Mouse (Mus musculus) heart, embryonic 14.5 days (tissue): ENCODE measurements around the gene Hsd11b2. TPM values are rescaled to one million over a fixed set of nuclear protein-coding genes. Genes with fewer than 3 reads are reported as not detected.

Source experiments
- ATAC-seq: fragments of 200-750 bp; cut with Nextera tagmentation; 2 replicates; pipeline ENCODE4 v1.8.0; 2017; ENCODE audit warnings: low read depth, moderate TSS enrichment; ENCODE audit not compliant: insufficient number of reproducible peaks, insufficient read depth, low FRiP score
- H3K27ac ChIP-seq, 2 experiments: fragments of 200-500 bp in 1 of 2; fragments of 300-500 bp in 1 of 2; sonication (generic) in 1 of 2; replicated peaks in 1 of 2; 2 replicates each; pipeline ENCODE4 v1.5.1; 2012 to 2014; ENCODE audit warnings: low read depth in 2 of 2, low read length in 2 of 2, control low read depth in 1 of 2, mild to moderate bottlenecking in 1 of 2, mixed read lengths in 1 of 2; ENCODE audit not compliant: control insufficient read depth in 1 of 2, insufficient read depth in 1 of 2
- H3K27me3 ChIP-seq: fragments of 300-500 bp; sonication (generic); 2 replicates; pipeline ENCODE4 v1.6.1; 2014; ENCODE audit warnings: mild to moderate bottlenecking, low read length, control low read depth; ENCODE audit not compliant: control insufficient read depth, insufficient read depth
- H3K36me3 ChIP-seq: fragments of 300-500 bp; sonication (generic); 2 replicates; pipeline ENCODE4 v1.6.1; 2014; ENCODE audit warnings: mild to moderate bottlenecking, control low read depth, low read length, mixed read lengths; ENCODE audit not compliant: control insufficient read depth, insufficient read depth
- H3K4me1 ChIP-seq, 2 experiments: fragments of 200-500 bp in 1 of 2; fragments of 300-500 bp in 1 of 2; sonication (generic) in 1 of 2; 2 replicates each; pipeline ENCODE4 v1.6.1; 2012 to 2014; ENCODE audit warnings: low read length in 2 of 2, control low read depth in 1 of 2, mixed read lengths in 1 of 2; ENCODE audit not compliant: control insufficient read depth in 2 of 2, insufficient read depth in 2 of 2
- H3K4me2 ChIP-seq: fragments of 300-500 bp; sonication (generic); 2 replicates; pipeline ENCODE4 v1.6.1; 2014; ENCODE audit warnings: mild to moderate bottlenecking, low read length
- H3K4me3 ChIP-seq, 2 experiments: fragments of 200-500 bp in 1 of 2; fragments of 300-500 bp in 1 of 2; sonication (generic) in 1 of 2; 2 replicates each; pipeline ENCODE4 v1.5.1; 2012 to 2014; ENCODE audit warnings: low read length in 2 of 2, mild to moderate bottlenecking in 2 of 2, control low read depth in 1 of 2, low read depth in 1 of 2, moderate library complexity in 1 of 2; ENCODE audit not compliant: control insufficient read depth in 1 of 2, insufficient read depth in 1 of 2
- H3K9ac ChIP-seq: fragments of 300-500 bp; sonication (generic); 2 replicates; pipeline ENCODE4 v1.6.1; 2014; ENCODE audit warnings: mild to moderate bottlenecking, low read length
- H3K9me3 ChIP-seq: fragments of 300-500 bp; sonication (generic); 2 replicates; pipeline ENCODE4 v1.6.1; 2016; ENCODE audit warnings: low read length, control low read depth; ENCODE audit not compliant: control insufficient read depth
- WGBS: fragments of 180-500 bp; shearing (Covaris S2); extraction: QIAGEN DNeasy Blood & Tissue Kit; methylation state at CpG from one replicate; pipeline ENCODE4 v1.1.7; 2014; 5-methylcytosine and 5-hydroxymethylcytosine counted together
- polyA plus RNA-seq: library from polyadenylated mRNA; unstranded; fragments of >200 nt; fragmentation: Nextera tagmentation; extraction: Ambion mirVana; gene quantifications from 2 replicates; pipeline ENCODE4 v1.2.1, GENCODE M21; 2014

Hsd11b2 gene
- polyA plus RNA-seq, 1 experiment from 2014 or later, result 0.59 TPM

DNA sequence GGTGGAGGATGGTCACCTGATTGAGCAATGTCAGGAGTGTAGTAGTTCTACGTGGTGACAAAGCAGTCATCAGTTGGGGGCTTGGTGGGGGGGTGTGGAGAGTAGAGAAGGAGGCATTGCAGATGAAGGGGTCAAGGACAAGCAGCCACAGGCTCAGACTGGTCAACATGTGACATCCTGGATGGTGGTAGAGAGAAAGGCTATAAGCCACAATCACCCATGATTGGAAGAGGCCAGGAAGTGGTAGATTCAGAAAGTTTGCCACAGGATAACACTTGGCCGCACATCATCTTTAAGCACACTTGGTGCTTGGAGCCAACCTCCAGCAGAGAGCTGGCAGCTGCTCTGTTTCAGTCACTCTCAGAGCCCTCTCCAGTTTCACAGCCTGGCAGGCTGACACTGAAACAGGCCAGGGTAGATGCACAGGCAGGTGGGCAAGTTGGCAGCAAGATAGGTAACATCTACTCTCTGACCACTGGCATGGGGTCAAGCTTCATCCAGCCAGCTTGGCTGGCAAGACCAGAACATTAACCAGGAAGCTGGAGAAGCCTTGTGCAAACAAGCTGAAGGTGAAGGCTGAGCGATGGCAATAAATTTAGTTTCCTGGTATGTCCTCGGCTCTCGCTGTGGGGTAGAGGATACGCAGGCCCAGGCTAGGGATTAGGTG is 18.6 kb downstream of the Hsd11b2 start:
- H3K9me3 ChIP-seq, result no peaks in the 10 kb centered on the region
- no peak overlapping the region for H3K9ac ChIP-seq
- H3K4me3 ChIP-seq, result no peak overlapping the region
- H3K36me3 ChIP-seq, result peaks cover 46% of the 10 kb centered on the region
- ATAC-seq, result no peak
- no peak overlapping the region for H3K27ac ChIP-seq
- 89% methylated on average over 6 of the region's 6 CpGs for WGBS
- H3K27me3 ChIP-seq, result no peaks in the 10 kb centered on the region
- H3K4me1 ChIP-seq, result peaks cover 4 to 15% of the 10 kb centered on the region in 2 experiments; a peak in 3 of 4 replicates
- H3K4me2 ChIP-seq, result no peak overlapping the region

DNA sequence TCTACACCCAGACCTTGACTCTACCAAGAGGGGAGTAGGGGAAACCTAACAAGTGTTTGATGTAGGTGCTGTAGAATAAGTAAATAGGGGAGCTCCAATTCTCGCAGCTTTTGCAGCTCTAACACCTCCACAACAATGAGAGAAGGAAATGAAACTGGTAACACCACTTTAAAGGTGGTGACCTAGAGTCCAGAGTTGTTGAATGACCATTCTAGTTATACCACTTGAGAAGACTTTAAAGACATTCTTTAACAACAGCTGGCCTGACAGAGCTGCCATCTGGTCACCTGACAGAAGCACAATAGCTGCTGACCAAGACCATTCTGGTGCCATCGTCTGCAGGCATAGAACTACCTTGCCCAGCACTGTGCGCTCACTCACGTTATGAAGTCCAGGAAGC is 20.4 kb downstream of the Hsd11b2 start:
- Histone ChIP-seq H3K4me3 (no peak overlapping the region), H3K9ac (no peak overlapping the region), H3K9me3 (no peaks in the 10 kb centered on the region), H3K27ac (no peak overlapping the region), H3K27me3 (no peaks in the 10 kb centered on the region), H3K36me3 (peaks cover 44% of the 10 kb centered on the region), H3K4me1 (peaks cover 4 to 13% of the 10 kb centered on the region in 2 experiments), H3K4me2 (no peak overlapping the region)
- 88% methylated on average over 4 of the region's 4 CpGs for WGBS
- ATAC-seq, result no peak

DNA sequence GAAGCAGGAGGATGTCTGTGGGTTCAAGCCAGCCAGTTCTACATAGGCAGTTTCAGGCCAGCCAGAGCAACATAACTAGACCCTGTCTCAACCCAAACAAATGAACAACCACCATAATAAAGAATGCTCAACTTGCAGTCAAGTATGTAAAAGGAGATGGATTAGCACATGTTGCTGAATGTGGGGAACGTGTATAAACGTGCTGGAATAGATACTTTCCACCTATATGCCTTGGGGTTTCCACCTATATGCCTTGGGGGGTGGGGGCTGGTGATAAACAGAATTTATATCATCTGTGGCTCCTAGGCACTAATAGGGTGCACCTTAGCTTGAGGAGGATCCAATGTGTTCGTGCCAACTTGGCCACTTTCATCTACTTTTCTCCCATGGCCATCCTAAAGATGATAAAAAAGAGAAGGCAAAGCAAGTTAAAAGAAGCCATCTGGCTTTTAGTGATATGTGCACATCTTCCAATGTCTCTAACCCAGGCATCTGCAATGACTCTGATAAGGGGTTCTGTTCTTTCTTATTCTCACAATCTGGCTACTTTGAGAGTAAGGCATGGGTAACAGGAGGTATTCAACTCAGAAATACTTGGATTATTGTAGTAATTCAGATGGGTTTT is 23.6 kb downstream of the Hsd11b2 start:
- WGBS, result 85% methylated on average over 3 of the region's 3 CpGs
- no peak for ATAC-seq
- Histone ChIP-seq H3K4me1 (peaks cover 22 to 24% of the 10 kb centered on the region in 2 experiments), H3K27ac (no peak overlapping the region), H3K4me3 (no peak overlapping the region), H3K9ac (no peak overlapping the region), H3K4me2 (no peak overlapping the region), H3K9me3 (no peaks in the 10 kb centered on the region), H3K27me3 (no peaks in the 10 kb centered on the region), H3K36me3 (peaks cover 27% of the 10 kb centered on the region)

DNA sequence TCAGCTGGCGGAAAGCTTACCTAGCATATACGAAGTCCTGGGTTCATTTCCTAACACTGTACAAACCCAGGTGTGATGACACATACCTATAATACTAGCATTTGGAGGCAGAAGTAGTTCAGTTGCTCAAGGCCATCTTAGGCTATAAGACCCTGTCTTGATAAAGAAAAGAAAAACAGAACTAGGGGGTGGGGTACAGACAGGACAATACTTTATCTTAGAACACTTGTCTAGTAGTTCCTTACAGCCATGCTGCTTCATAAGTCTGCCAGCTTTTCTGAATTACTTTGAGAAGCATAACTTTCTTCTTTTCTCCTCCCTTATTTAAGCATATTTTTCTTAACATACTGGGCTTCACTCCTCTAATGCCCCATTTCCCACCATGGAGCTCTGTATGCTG is 24.3 kb downstream of the Hsd11b2 start:
- Histone ChIP-seq H3K36me3 (peaks cover 21% of the 10 kb centered on the region), H3K4me2 (no peak overlapping the region), H3K27me3 (no peaks in the 10 kb centered on the region), H3K9ac (no peak overlapping the region), H3K27ac (no peak overlapping the region), H3K4me1 (peaks cover 22 to 24% of the 10 kb centered on the region in 2 experiments), H3K4me3 (no peak overlapping the region), H3K9me3 (no peaks in the 10 kb centered on the region)
- ATAC-seq, result no peak
- 89% methylated on average over 2 of the region's 2 CpGs for WGBS

DNA sequence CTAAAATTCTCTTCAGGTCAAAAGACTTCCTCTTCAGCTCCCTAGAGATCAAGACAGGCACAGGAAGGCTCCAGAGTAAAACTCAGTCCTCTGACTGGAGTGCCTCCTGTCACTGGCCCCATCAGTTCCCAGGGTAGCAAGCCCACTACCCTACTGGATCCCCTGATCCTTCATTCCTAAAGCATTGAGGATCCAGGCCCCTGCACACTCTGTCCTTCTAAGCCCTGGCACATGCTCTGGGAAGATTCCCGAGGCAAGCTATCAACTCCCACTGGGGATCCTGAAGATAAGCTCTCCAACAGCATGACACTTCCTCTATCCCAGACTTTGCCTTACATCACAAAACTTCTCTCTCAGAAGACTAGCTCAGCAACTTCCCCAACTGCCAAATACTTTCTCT is 25.1 kb downstream of the Hsd11b2 start:
- H3K4me1 ChIP-seq, result peaks cover 22 to 24% of the 10 kb centered on the region in 2 experiments
- no peaks in the 10 kb centered on the region for H3K27me3 ChIP-seq
- H3K9me3 ChIP-seq, result no peaks in the 10 kb centered on the region
- H3K4me3 ChIP-seq, result no peak overlapping the region
- WGBS, result 3% methylated on average over 1 of the region's 1 CpGs
- no peak overlapping the region for H3K4me2 ChIP-seq
- H3K27ac ChIP-seq, result no peak overlapping the region
- H3K9ac ChIP-seq, result no peak overlapping the region
- no peak for ATAC-seq
- peaks cover 12% of the 10 kb centered on the region for H3K36me3 ChIP-seq

DNA sequence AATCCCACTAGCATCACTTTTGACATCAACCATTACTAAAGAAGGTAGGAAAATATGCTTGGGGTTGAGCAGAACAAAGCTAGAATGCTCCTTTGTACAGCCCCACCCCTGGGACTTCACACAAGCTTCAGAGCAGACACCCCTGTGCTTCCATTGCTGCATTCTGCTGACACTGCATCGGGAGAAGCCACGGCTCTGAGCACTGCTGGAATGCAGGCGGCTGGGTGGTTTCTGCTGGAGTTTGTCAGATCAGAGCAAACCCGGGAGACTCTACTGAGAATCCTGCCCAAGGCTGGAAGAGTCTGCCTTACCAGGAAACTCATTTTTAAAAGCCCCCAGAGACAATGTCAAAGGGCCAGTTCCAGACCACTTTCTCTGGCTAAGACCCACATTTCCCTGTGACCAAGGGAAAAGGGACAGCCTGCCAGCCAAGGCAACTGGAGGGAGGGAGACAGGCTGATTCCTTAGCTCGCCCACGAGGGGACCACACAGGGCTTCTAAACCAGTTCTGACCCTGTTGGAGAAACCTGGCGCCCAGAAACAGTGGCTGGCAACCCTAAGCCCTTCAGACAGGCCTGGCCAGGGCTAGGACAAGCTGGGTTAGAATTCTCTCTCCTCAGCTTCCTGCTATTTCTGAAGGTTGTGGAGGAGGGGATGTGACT is 26.1 kb downstream of the Hsd11b2 start:
- WGBS, result 35% methylated on average over 7 of the region's 7 CpGs
- H3K27me3 ChIP-seq, result no peaks in the 10 kb centered on the region
- no peak overlapping the region for H3K9ac ChIP-seq
- no peak overlapping the region for H3K4me3 ChIP-seq
- H3K27ac ChIP-seq, result 0 out of 4 replicates have a peak overlapping the region, but pooled peaks of 1 of the 2 experiments have one; percentile 20
- peaks cover 4% of the 10 kb centered on the region for H3K36me3 ChIP-seq
- ATAC-seq, result no peak
- H3K9me3 ChIP-seq, result no peaks in the 10 kb centered on the region
- H3K4me2 ChIP-seq, result no peak overlapping the region
- peaks cover 22 to 24% of the 10 kb centered on the region in 2 experiments for H3K4me1 ChIP-seq

DNA sequence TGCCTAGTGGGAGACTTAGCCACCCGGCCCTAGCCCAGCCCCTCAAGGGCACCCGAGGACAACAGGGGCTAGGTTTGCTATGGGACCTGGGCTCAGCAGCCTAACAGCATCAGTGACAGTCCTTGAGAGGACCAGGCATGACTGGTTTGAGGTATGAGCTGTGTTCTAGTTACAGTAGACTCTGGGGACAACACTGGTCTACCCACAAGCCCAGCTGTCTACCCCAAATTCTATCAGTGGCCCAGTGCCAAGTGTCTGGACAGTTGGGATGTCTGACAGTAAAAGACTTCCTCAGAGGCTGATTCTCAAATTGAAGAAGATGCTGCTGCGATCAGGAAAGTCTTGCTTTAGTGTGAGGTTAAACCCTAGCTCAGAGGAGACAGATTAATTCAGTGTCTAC is 26.7 kb downstream of the Hsd11b2 start:
- Histone ChIP-seq H3K27me3 (no peaks in the 10 kb centered on the region), H3K4me2 (no peak overlapping the region), H3K27ac (0 out of 4 replicates have a peak overlapping the region, but pooled peaks of 1 of the 2 experiments have one; percentile 20), H3K36me3 (peaks cover 9% of the 10 kb centered on the region), H3K9me3 (no peaks in the 10 kb centered on the region), H3K4me1 (peaks cover 22 to 24% of the 10 kb centered on the region in 2 experiments), H3K9ac (no peak overlapping the region), H3K4me3 (no peak overlapping the region)
- 45% methylated on average over 3 of the region's 3 CpGs for WGBS
- ATAC-seq, result no peak; the same call in 1 of the 2 replicates
